Mouse (Mus musculus) hematopoietic stem cell, adult 5-6 weeks (primary cell): ENCODE measurements around the gene Rab11fip3. TPM values are rescaled to one million over a fixed set of nuclear protein-coding genes. Genes with fewer than 3 reads are reported as not detected.

ENCODE experiments used
- ATAC-seq, 2 experiments: fragments of 125-278 bp in 1 of 2; replicated peaks in 1 of 2; 2 replicates each; pipeline ENCODE4 v1.8.0; 2016 to 2017; ENCODE audit warnings: inconsistent platforms in 2 of 2, mild to moderate bottlenecking in 2 of 2, moderate number of reproducible peaks in 2 of 2, low read depth in 1 of 2, moderate TSS enrichment in 1 of 2; ENCODE audit not compliant: low FRiP score in 2 of 2, poor library complexity in 2 of 2, severe bottlenecking in 2 of 2, insufficient read depth in 1 of 2, low TSS enrichment in 1 of 2
- total RNA-seq: library from RNA; stranded (forward); fragments of 172-1452, 232-1000 nt; gene quantifications from 2 replicates; pipeline ENCODE4 v1.2.3, GENCODE M21; 2017

The Rab11fip3 gene
- total RNA-seq, 1 experiment from 2014 or later = 4.7 TPM

- peak; percentile 39 to 48 for ATAC-seq
Measured at GRCm38 (mm10) chr17:26095121-26095740, 25.9 kb upstream of the Rab11fip3 start, which contains the start of gene Nme4. Gene Nme4, minus strand, starts transcription at chr17:26095602.

GRCm38 (mm10) chr17:26094531-26095110, 25.3 kb upstream of the Rab11fip3 start:
- ATAC-seq = no peak

- ATAC-seq = peak; percentile 80 to 88
Measured at GRCm38 (mm10) chr17:26089905-26090632, 20.7 kb upstream of the Rab11fip3 start, which contains the start of gene Decr2. Gene Decr2, minus strand, starts transcription at chr17:26090337.

GRCm38 (mm10) chr17:26087059-26087564, 17.8 kb upstream of the Rab11fip3 start:
- no peak for ATAC-seq

- ATAC-seq = no peak
Measured at GRCm38 (mm10) chr17:26080867-26081266, 11.5 kb upstream of the Rab11fip3 start.

GRCm38 (mm10) chr17:26078851-26079250, 9.5 kb upstream of the Rab11fip3 start:
- no peak for ATAC-seq

- ATAC-seq = no peak
Measured at GRCm38 (mm10) chr17:26075246-26075645, 5.9 kb upstream of the Rab11fip3 start.

- no peak for ATAC-seq
Measured at GRCm38 (mm10) chr17:26070136-26070535, 781 bp upstream of the Rab11fip3 start.

- ATAC-seq = 0 out of 4 replicates have a peak, but pooled peaks of 1 of the 2 experiments have one; percentile 22
Measured at GRCm38 (mm10) chr17:26068024-26068830, 1.1 kb downstream of the Rab11fip3 start.

- ATAC-seq = no peak
Measured at GRCm38 (mm10) chr17:26066488-26067020, 2.8 kb downstream of the Rab11fip3 start.

GRCm38 (mm10) chr17:26064916-26065315, 4.4 kb downstream of the Rab11fip3 start:
- ATAC-seq = no peak

GRCm38 (mm10) chr17:26057787-26058567, 11.4 kb downstream of the Rab11fip3 start:
- ATAC-seq = no peak

- no peak for ATAC-seq
Measured at GRCm38 (mm10) chr17:26057278-26057677, 12.1 kb downstream of the Rab11fip3 start.

- no peak for ATAC-seq
Measured at GRCm38 (mm10) chr17:26055164-26055563, 14.2 kb downstream of the Rab11fip3 start.

GRCm38 (mm10) chr17:26054133-26054845, 15.1 kb downstream of the Rab11fip3 start:
- ATAC-seq = no peak

GRCm38 (mm10) chr17:26052706-26053105, 16.6 kb downstream of the Rab11fip3 start:
- ATAC-seq = no peak
